Mouse (Mus musculus) limb, embryonic 11.5 days (tissue): ENCODE measurements around the gene Zic2. TPM values are rescaled to one million over a fixed set of nuclear protein-coding genes. Genes with fewer than 3 reads are reported as not detected.
"Not testable (repeated sequence)": the region's sequence is repeated elsewhere in the genome, so short reads cannot be mapped to it uniquely, and the experiment has no call there.

Source experiments
- ATAC-seq: fragments of 200-750 bp; cut with Nextera tagmentation; 2 replicates; pipeline ENCODE4 v1.8.0; 2017; ENCODE audit warnings: low read depth; ENCODE audit not compliant: insufficient number of reproducible peaks, low FRiP score, low TSS enrichment
- DNase-seq: peaks from one replicate; pipeline ENCODE4 v3.0.0-alpha.2; 2015; ENCODE audit warnings: low spot score
- H3K27ac ChIP-seq: fragments of 300-500 bp; sonication (generic); replicated peaks from 2 replicates; pipeline ENCODE4 v1.5.1; 2014; ENCODE audit warnings: low read depth, mild to moderate bottlenecking, low read length
- H3K27me3 ChIP-seq: fragments of 300-500 bp; sonication (generic); 2 replicates; pipeline ENCODE4 v1.6.1; 2014; ENCODE audit warnings: mild to moderate bottlenecking, low read length, mixed read lengths; ENCODE audit not compliant: control insufficient read depth, insufficient read depth
- H3K36me3 ChIP-seq: fragments of 300-500 bp; sonication (generic); 2 replicates; pipeline ENCODE4 v1.6.1; 2014; ENCODE audit warnings: mild to moderate bottlenecking, low read length, moderate library complexity, mixed read lengths; ENCODE audit not compliant: control insufficient read depth, insufficient read depth
- H3K4me1 ChIP-seq: fragments of 300-500 bp; sonication (generic); 2 replicates; pipeline ENCODE4 v1.6.1; 2014; ENCODE audit warnings: low read length, mixed read lengths; ENCODE audit not compliant: control insufficient read depth, insufficient read depth
- H3K4me2 ChIP-seq: fragments of 300-500 bp; sonication (generic); 2 replicates; pipeline ENCODE4 v1.6.1; 2014; ENCODE audit warnings: low read depth, mild to moderate bottlenecking, moderate library complexity; ENCODE audit not compliant: severe bottlenecking
- H3K4me3 ChIP-seq: fragments of 300-500 bp; sonication (generic); 2 replicates; pipeline ENCODE4 v1.5.1; 2014; ENCODE audit warnings: low read depth, low read length
- H3K9ac ChIP-seq: fragments of 300-500 bp; sonication (generic); 2 replicates; pipeline ENCODE4 v1.6.1; 2014; ENCODE audit warnings: mild to moderate bottlenecking, low read length
- H3K9me3 ChIP-seq: fragments of 300-500 bp; sonication (generic); 2 replicates; pipeline ENCODE4 v1.6.1; 2016; ENCODE audit warnings: low read length; ENCODE audit not compliant: control insufficient read depth
- WGBS: fragments of 180-500 bp; shearing (Covaris S2); extraction: QIAGEN DNeasy Blood & Tissue Kit; methylation state at CpG from one replicate; pipeline ENCODE4 v1.1.7; 2014; 5-methylcytosine and 5-hydroxymethylcytosine counted together
- polyA plus RNA-seq: library from polyadenylated mRNA; unstranded; fragments of >200 nt; fragmentation: Nextera tagmentation; extraction: Ambion mirVana; gene quantifications from 2 replicates; pipeline ENCODE4 v1.2.1, GENCODE M21; 2014

Zic2 gene
- polyA plus RNA-seq, 1 experiment from 2014 or later: 5.6 TPM

DNA sequence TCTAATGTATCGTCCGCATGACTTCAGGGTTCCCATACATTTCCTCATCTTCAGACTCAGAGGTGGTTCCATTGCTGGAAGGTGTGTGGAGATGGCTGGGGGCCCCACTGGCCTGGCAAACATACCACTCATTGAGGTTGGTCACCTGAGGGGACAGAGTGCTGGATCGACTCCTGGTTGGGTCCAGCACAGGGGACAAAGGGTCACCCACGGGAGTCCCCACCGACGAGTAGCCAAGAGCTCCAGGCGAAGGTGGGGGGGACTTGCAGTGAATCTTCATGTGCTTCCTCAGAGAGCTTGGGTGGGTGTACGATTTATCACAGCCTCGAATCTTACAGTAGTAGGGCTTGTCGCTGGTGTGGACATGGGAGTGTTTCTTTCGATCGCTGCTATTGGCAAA is 15.9 kb upstream of the Zic2 start:
- ATAC-seq, H3K4me2 ChIP-seq, DNase-seq, H3K27ac ChIP-seq, H3K36me3 ChIP-seq, H3K27me3 ChIP-seq, H3K9me3 ChIP-seq, H3K4me3 ChIP-seq, H3K9ac ChIP-seq: not testable (repeated sequence)
- 88% methylated on average over 9 of the region's 12 CpGs for WGBS
- H3K4me1 ChIP-seq: peaks cover 19% of the 10 kb centered on the region; the same call in 1 of the 2 replicates

GRCm38 (mm10) chr14:122459776-122460175 is 15.5 kb upstream of the Zic2 start:
- no peak overlapping the region for H3K27ac ChIP-seq
- WGBS: 93% methylated on average over 1 of the region's 1 CpGs
- DNase-seq: no peak
- peaks cover 18% of the 10 kb centered on the region; the same call in 1 of the 2 replicates for H3K4me1 ChIP-seq
- no peak overlapping the region; the same call in 1 of the 2 replicates for H3K9ac ChIP-seq
- H3K27me3 ChIP-seq: peaks cover under 1% of the 10 kb centered on the region; the same call in 1 of the 2 replicates
- no peaks in the 10 kb centered on the region for H3K36me3 ChIP-seq
- ATAC-seq: no peak
- no peak overlapping the region for H3K4me3 ChIP-seq
- no peaks in the 10 kb centered on the region for H3K9me3 ChIP-seq
- H3K4me2 ChIP-seq: peak overlapping the region; percentile 28

GRCm38 (mm10) chr14:122460226-122460625 is 15.0 kb upstream of the Zic2 start:
- Histone ChIP-seq H3K27me3 (peaks cover 3% of the 10 kb centered on the region; the same call in 1 of the 2 replicates), H3K9me3 (no peaks in the 10 kb centered on the region), H3K4me3 (no peak overlapping the region), H3K9ac (no peak overlapping the region; the same call in 1 of the 2 replicates), H3K27ac (no peak overlapping the region), H3K4me2 (peak overlapping the region; percentile 28), H3K4me1 (peaks cover 20% of the 10 kb centered on the region; the same call in 1 of the 2 replicates), H3K36me3 (no peaks in the 10 kb centered on the region)
- WGBS: 38% methylated on average over 5 of the region's 5 CpGs
- no peak for ATAC-seq
- no peak for DNase-seq

DNA sequence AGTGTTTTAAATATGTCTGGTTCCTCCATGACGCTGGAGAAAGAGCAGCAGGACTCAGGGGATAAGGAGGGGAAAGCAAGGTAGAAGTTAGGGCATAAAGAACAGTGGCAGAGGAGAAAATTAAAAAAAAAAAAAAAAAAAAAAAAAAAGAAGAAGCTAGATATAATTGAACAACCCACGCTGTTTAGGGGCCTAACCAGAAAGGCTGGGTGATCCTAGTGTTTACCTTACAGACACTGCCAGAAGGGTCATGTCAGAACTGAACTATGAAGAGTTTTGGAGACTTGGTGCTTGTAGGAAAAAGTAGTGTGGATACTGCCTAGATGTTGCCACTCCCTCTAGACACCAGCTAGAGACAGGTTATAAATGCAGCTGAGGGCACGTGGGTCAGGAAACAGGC is 13.7 kb upstream of the Zic2 start:
- peaks cover 8% of the 10 kb centered on the region for H3K27me3 ChIP-seq
- no peaks in the 10 kb centered on the region for H3K36me3 ChIP-seq
- no peak for ATAC-seq
- WGBS: 19% methylated on average over 3 of the region's 3 CpGs
- H3K9me3 ChIP-seq: no peaks in the 10 kb centered on the region
- H3K9ac ChIP-seq: peak overlapping the region; percentile 93
- 0 out of 2 replicates have a peak overlapping the region, but pooled peaks have one; percentile 56 for H3K27ac ChIP-seq
- H3K4me2 ChIP-seq: peak overlapping the region; percentile 83
- peak overlapping the region; percentile 63 for H3K4me3 ChIP-seq
- no peak for DNase-seq
- H3K4me1 ChIP-seq: peaks cover 20% of the 10 kb centered on the region; the same call in 1 of the 2 replicates

GRCm38 (mm10) chr14:122461966-122462365 is 13.3 kb upstream of the Zic2 start:
- Histone ChIP-seq H3K4me2 (peak overlapping the region; percentile 83), H3K4me1 (peaks cover 20% of the 10 kb centered on the region; the same call in 1 of the 2 replicates)

GRCm38 (mm10) chr14:122462689-122463079 is 12.6 kb upstream of the Zic2 start:
- H3K9ac ChIP-seq: peak overlapping the region; percentile 93
- H3K4me2 ChIP-seq: peak overlapping the region; percentile 83
- no peaks in the 10 kb centered on the region for H3K9me3 ChIP-seq
- peaks cover 20% of the 10 kb centered on the region; the same call in 1 of the 2 replicates for H3K4me1 ChIP-seq
- H3K36me3 ChIP-seq: no peaks in the 10 kb centered on the region
- peak overlapping the region; percentile 63 for H3K4me3 ChIP-seq
- peak overlapping the region; percentile 96 for H3K27ac ChIP-seq
- DNase-seq (peak; percentile 62), ATAC-seq (no peak)
- H3K27me3 ChIP-seq: peaks cover 12% of the 10 kb centered on the region
- WGBS: 4% methylated on average over 17 of the region's 17 CpGs

More at GRCm38 (mm10) chr14:122461966-122462365, 13.3 kb upstream of the Zic2 start:
- no peak for ATAC-seq
- DNase-seq: no peak
- Histone ChIP-seq H3K36me3 (no peaks in the 10 kb centered on the region), H3K9ac (peak overlapping the region; percentile 93), H3K9me3 (no peaks in the 10 kb centered on the region), H3K27ac (peak overlapping the region; percentile 96; the same call in 1 of the 2 replicates), H3K4me3 (peak overlapping the region; percentile 63), H3K27me3 (peaks cover 9% of the 10 kb centered on the region)
- WGBS: 9% methylated on average over 9 of the region's 9 CpGs

- H3K9ac ChIP-seq: peak overlapping the region; percentile 93
- peak overlapping the region; percentile 83 for H3K4me2 ChIP-seq
Measured at GRCm38 (mm10) chr14:122463080-122463691, 12.0 kb upstream of the Zic2 start.

DNA sequence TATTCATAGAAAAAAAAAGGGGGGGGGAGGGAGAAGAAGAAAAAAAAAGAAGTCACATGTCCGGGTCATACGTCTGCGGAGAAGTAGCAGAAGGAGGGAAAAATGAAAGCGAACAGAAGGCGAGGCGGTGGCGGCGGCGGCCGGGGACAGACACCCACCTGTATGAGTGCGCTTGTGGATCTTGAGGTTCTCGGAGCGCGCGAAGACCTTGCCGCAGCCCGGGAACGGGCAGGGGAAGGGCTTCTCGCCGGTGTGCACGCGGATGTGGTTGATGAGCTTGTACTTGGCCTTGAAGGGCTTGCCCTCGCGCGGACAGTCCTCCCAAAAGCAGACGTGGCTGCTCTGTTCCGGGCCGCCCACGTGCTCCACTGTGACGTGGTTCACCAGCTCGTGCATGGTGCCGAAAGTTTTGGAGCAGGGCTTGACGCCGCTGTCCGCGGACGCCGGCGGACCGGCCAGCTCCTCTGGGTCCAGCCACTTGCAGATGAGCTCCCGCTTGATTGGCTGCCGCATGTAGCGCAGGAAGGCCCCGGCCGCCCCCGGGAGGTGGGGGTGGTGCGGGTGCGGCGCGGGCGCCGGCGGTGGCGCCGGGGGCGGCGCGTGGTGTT is 11.4 kb upstream of the Zic2 start:
- Histone ChIP-seq H3K4me1 (peaks cover 26% of the 10 kb centered on the region), H3K9ac (peak overlapping the region; percentile 93), H3K27ac (peak overlapping the region; percentile 96), H3K4me2 (peak overlapping the region; percentile 83), H3K27me3 (peaks cover 15% of the 10 kb centered on the region), H3K4me3 (peak overlapping the region; percentile 63)
- not testable (repeated sequence) for H3K9me3 ChIP-seq, H3K36me3 ChIP-seq
- ATAC-seq: peak; percentile 14; the same call in 1 of the 2 replicates
- peak; percentile 77 for DNase-seq
- under 1% methylated on average over 55 of the region's 58 CpGs for WGBS

More at GRCm38 (mm10) chr14:122463080-122463691, 12.0 kb upstream of the Zic2 start:
- Histone ChIP-seq H3K4me3 (peak overlapping the region; percentile 63), H3K4me1 (peaks cover 20% of the 10 kb centered on the region), H3K9me3 (no peaks in the 10 kb centered on the region), H3K36me3 (no peaks in the 10 kb centered on the region), H3K27ac (peak overlapping the region; percentile 96), H3K27me3 (peaks cover 12% of the 10 kb centered on the region)
- peak; percentile 62 for DNase-seq
- ATAC-seq: no peak
- under 1% methylated on average over 40 of the region's 40 CpGs for WGBS
